Mouse (Mus musculus) CH12.LX (cell line): ENCODE measurements around the gene Kcnd1.

Source experiments
- CTCF ChIP-seq, 2 experiments: IDR thresholded peaks in 1 of 2; conservative IDR thresholded peaks in 1 of 2; 2 replicates each; pipeline ENCODE4 v1.5.1; 2011 to 2012; ENCODE audit warnings: low read depth in 2 of 2, low read length in 2 of 2, improper control_type of control experiment in 1 of 2, inconsistent platforms in 1 of 2, mild to moderate bottlenecking in 1 of 2, moderate library complexity in 1 of 2
- E2F4 ChIP-seq: IDR thresholded peaks from 2 replicates; pipeline ENCODE4 v1.6.1; 2011; ENCODE audit warnings: low read depth, low read length, improper control_type of control experiment; ENCODE audit not compliant: insufficient replicate concordance
- EP300 ChIP-seq: IDR thresholded peaks from 2 replicates; pipeline ENCODE4 v1.6.1; 2011; ENCODE audit warnings: low read length, improper control_type of control experiment
- HCFC1 ChIP-seq: IDR thresholded peaks from 2 replicates; pipeline ENCODE4 v1.6.1; 2012; ENCODE audit warnings: low read depth, mild to moderate bottlenecking, inconsistent platforms, low read length, improper control_type of control experiment
- MAFK ChIP-seq: IDR thresholded peaks from 2 replicates; pipeline ENCODE4 v1.6.1; 2011; ENCODE audit warnings: low read length, improper control_type of control experiment; ENCODE audit not compliant: insufficient replicate concordance
- ZC3H11A ChIP-seq: IDR thresholded peaks from 2 replicates; pipeline ENCODE4 v1.6.1; 2012; ENCODE audit warnings: low read depth, mild to moderate bottlenecking, inconsistent platforms, low read length, improper control_type of control experiment

GRCm38 (mm10) chrX:7841163-7842162 is 19.4 kb downstream of the Kcnd1 start, which contains the start of gene Otud5:
- TF ChIP-seq HCFC1 (no peak; the same call in none of the 2 replicates), E2F4 (no peak), EP300 (no peak), MAFK (no peak), ZC3H11A (no peak), CTCF (conservative IDR thresholded peaks at IDR 0.05 in 1 of 2, IDR thresholded peaks at IDR 0.05 in 1 of 2; ENCODE audit: low read depth in 2 of 2, low read length in 2 of 2) (no peak)
